Mouse (Mus musculus): ENCODE measurements around the gene Abr.
A peak's percentile ranks its signal among the peaks of the same experiment; 100 is the strongest.

Abr gene

GRCm38 (mm10) chr11:76623206-76623961 is 1.3 kb upstream of the Abr start:
- DNase-seq (ENCODE audit: low spot score), result peak; percentile 36

- peak; percentile 18 for DNase-seq (ENCODE audit: low spot score)
Measured at GRCm38 (mm10) chr11:76622566-76623205, 572 bp upstream of the Abr start.

DNA sequence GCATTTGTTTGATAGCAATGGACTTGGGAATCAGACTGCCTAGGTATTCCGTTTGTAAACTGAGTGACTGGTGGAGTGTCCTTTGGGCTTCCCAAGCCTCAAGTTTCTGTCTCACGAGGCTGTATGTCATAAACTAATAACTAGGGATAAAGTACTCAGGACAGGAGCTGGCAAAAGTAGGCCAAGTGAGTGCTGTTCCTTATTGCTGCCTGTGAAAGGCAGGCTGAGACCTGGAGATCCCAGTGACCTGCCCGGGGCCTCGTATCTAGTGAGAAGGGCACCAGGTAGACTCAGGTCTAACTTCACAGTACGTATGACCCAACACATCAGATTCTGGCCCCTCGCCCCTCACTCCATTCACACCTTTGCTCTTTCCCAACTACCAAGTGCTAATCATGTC is 4.0 kb downstream of the Abr start:
- no peak for DNase-seq (ENCODE audit: low spot score)

GRCm38 (mm10) chr11:76614246-76614645 is 7.9 kb downstream of the Abr start:
- no peak for DNase-seq (ENCODE audit: low spot score)

GRCm38 (mm10) chr11:76612638-76613104 is 9.4 kb downstream of the Abr start:
- DNase-seq (ENCODE audit: low spot score), result no peak

- no peak for DNase-seq (ENCODE audit: low spot score)
Measured at GRCm38 (mm10) chr11:76610948-76611347, 11.2 kb downstream of the Abr start.

DNA sequence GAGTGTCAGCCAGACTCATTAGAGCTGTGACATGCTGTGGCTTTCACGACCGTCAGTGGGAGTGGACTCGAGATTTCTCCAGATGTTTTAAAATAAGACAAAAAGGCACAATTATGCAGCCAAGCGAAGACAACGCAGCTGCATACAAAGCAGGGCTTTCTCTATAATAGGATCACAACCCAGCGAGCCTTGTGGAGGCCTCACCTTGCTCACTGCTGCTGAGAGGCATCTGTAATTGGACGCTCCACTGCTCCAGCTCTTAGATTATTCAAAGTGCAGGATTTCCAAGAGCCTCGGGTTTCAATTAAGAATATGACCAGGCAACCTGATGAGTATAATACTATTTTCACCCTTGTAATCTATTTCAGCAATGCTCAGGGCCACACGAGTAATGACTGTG is 15.6 kb downstream of the Abr start:
- no peak for DNase-seq (ENCODE audit: low spot score)

- DNase-seq (ENCODE audit: low spot score), result no peak
Measured at GRCm38 (mm10) chr11:76599219-76599618, 22.9 kb downstream of the Abr start.

DNA sequence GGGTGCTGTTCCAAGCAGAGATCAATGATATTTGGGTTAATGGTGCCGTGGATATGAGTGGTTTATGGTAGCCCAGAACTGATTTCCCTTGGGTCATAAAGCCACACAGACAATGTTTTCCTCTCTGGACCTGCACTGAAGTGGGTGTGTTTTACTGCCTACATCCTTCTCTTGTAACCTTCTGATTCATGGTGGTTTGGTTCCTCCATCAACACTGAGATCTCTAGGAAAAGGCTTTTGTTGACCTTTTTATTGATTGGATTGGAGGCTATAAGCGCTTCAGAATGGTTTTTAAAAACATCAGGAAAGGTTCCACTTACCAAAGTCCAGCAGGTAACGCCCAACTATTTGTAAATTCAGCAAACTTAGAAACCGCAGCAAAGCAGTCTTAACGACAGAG is 23.4 kb downstream of the Abr start:
- DNase-seq (ENCODE audit: low spot score), result no peak

DNA sequence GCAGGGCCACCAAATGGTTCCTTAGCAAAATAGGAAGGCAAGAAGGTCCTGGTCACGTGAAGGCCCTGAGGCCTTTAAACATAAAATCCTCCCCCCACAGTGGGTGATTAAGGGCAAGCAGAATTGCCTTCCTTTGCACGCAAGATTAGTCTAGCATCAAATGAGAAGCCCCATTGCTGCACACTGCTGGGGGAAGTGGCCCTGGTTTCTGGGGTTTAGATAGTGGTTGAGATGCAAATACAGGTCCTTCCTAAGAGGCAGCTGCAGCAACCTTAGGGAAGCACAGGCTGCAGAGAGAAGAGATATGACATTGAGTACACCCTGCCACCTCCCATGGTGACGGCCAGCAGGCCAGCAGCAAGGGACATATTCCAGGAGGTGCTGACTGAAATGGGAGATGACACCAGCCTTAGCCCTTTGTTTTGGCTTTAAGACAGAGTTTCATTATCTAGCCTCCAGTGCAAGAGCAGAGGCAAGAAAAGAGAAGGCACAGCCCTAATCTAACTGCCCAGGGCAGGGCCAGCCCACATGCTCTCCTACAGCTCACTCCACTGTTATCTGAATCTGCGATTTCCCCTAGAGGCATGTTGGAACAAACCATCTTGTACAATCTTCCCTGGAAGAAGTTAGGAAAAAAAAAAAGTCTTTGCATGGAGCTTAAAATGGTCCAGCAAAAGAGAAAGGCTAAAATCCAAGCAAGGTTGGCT is 28.3 kb downstream of the Abr start:
- no peak for DNase-seq (ENCODE audit: low spot score)

- no peak for DNase-seq (ENCODE audit: low spot score)
Measured at GRCm38 (mm10) chr11:76589746-76590145, 32.4 kb downstream of the Abr start.

DNA sequence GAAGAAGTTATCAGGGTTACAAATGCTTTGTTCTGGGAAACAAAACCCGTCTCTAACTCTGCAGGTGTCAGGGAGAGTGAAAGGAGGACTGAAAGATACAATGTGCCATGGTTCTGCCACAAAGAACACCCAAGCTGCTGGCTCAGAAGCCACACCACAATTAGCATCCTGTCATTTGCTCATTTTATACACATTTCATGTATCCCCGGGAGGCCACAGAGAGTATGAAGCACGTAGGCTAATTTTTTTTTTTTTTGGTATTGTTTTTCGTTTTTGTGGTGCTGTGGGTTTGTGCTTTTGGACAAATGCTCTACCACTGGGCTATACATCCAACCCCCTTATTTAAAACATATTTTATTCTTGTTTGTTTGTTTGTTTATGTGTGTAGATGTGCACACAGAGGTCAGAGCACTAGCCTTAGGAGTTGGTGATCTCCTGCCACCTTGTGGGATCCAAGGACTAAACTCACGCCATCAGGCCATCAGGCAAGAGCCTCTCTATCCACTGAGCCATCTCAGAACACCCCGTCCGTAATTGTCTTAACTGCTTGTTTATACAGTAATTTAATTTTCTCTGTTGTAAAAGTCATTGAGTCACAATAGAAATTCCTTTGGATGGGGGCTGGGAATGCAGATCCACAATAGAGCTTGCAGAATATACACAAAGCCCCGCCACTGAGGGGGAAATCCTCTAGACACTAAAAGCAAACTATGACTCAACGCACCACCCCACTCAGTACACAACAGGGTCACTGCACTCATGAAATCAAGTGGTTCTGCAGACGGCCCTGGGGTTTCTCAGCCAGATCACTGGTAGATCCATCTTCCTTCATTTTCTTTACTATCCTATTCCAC is 33.3 kb downstream of the Abr start:
- DNase-seq (ENCODE audit: low spot score), result no peak

DNA sequence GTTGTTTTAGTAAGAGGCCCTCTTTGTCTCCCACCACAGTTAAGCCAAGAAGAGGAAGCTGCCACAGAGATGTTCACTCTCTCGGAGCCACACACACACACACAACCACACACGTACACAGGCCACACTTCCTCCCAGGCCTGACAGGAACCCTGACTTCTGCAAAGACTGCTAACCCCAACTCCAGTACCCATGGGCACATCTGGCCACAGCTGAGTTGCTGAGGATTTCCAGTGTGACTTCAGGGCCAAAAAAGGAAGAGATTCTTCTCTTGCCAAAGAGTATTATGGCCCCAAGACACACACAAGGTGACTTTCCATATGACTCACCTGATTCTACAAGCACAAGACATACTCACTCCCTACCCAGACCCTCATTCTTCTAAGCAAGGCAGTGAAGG is 34.1 kb downstream of the Abr start:
- no peak for DNase-seq (ENCODE audit: low spot score)

- no peak for DNase-seq (ENCODE audit: low spot score)
Measured at GRCm38 (mm10) chr11:76587333-76587732, 34.8 kb downstream of the Abr start.

- DNase-seq (ENCODE audit: low spot score), result no peak
Measured at GRCm38 (mm10) chr11:76586119-76586518, 36.0 kb downstream of the Abr start.

DNA sequence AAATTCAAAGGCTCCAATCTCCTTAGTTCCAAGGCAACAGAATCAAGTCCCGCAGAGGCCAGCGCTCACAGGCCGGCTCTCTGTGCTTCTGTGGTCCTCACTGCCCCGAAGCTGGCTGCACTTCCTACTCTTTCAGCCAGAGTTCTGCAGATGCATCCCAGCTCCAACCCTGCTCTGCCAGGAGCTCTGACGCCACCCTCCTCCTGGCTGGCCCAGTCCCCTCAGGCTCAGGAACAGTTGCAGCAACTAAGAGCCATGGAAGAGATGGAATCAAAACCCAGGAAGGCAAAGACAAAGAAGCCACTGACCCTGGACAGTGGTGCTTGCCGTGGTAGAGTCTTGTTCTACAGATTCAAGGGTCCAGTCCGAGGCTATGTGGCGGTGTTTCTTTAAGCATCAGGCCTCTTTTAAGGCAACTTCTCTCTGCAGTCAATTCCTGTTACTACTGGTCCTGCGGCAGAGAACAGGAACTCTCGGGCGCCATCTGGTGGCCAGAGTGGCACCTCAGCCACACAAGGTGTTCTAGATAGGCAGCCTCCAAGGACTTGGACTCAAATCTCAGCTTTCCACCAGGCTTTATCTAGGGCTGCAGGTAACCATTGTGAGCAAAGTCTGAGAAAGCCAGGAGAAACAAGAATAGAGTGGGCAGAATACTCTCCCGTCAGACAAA is 44.4 kb downstream of the Abr start:
- DNase-seq (ENCODE audit: low spot score), result peak; percentile 83

GRCm38 (mm10) chr11:76572820-76573385 is 49.2 kb downstream of the Abr start:
- no peak for DNase-seq (ENCODE audit: low spot score)

- no peak for DNase-seq (ENCODE audit: low spot score)
Measured at GRCm38 (mm10) chr11:76571613-76571929, 50.5 kb downstream of the Abr start.

- DNase-seq (ENCODE audit: low spot score), result no peak
Measured at GRCm38 (mm10) chr11:76570741-76571612, 51.1 kb downstream of the Abr start.

GRCm38 (mm10) chr11:76570201-76570731 is 51.8 kb downstream of the Abr start:
- no peak for DNase-seq (ENCODE audit: low spot score)

Measured in ovary, postnatal 10 days (tissue).